Mouse (Mus musculus): ENCODE measurements at regions not wholly inside any gene's neighbourhood (a gene's known extent, or its start where the extent isn't known, plus 50 kb on each side); places are given as distances from the start of the nearest gene placed in this dataset.

DNA sequence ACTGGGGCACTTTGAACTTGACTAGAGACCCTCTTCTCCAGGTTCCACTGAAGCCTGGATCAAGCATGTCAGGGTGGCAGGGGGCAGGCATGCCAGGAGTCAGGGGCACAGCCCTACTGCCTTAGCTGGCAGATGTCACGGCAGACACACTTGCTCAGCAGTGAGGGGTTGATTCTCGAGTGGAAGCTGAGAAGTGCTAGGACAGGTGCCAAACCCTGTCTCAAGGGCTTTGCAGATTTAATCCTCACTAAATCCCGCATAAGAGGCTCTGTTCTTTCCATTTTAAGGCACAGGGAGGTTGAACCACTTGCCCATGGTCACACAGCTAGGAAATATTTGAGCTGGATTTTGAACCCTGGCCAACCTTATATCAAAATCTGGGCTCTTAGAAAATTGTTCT lies 223.5 kb upstream of the Mvb12b start:
- 43% methylated on average over 3 of the region's 3 CpGs for WGBS
- Histone ChIP-seq H3K4me2 (no peak overlapping the region), H3K9ac (no peak overlapping the region), H3K4me3 (no peak overlapping the region), H3K9me3 (no peaks in the 10 kb centered on the region), H3K36me3 (no peaks in the 10 kb centered on the region), H3K4me1 (no peaks in the 10 kb centered on the region), H3K27ac (replicated peaks) (no peak overlapping the region), H3K27me3 (replicated peaks) (0 out of 2 replicates have a peak, but pooled peaks cover 6% of the 10 kb centered on the region)
- no peak for ATAC-seq (ENCODE audit: extremely low read depth, insufficient number of reproducible peaks, low FRiP score, low TSS enrichment)

DNA sequence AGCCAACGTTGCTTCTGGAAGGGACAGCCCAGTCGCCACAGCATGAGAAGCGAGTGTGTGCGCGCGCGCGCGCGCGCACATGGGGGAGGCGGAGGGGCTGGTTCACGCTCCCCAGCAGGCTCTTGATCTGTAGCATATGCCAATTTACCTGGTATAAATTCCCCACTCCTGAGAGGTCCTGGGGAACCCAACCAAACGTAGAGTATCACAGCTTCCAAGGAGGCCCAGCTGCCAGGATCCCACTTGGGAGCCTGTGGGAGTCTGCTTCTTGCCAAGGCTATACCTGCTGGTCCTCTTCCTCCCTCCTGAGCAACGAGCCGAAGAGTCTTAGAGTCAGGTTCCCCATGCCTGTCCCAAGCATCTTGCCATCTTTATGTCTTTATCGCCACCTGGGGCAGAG lies 222.8 kb upstream of the Mvb12b start:
- Histone ChIP-seq H3K36me3 (no peaks in the 10 kb centered on the region), H3K4me1 (no peaks in the 10 kb centered on the region), H3K4me2 (no peak overlapping the region), H3K9me3 (no peaks in the 10 kb centered on the region), H3K9ac (no peak overlapping the region), H3K4me3 (no peak overlapping the region), H3K27me3 (replicated peaks) (0 out of 2 replicates have a peak, but pooled peaks cover 12% of the 10 kb centered on the region), H3K27ac (replicated peaks) (no peak overlapping the region)
- WGBS, result 71% methylated on average over 17 of the region's 17 CpGs
- no peak for ATAC-seq (ENCODE audit: extremely low read depth, insufficient number of reproducible peaks, low FRiP score, low TSS enrichment)

GRCm38 (mm10) chr2:34107566-34108303 lies 220.0 kb upstream of the Mvb12b start:
- H3K9ac ChIP-seq, result no peak overlapping the region
- 75% methylated on average over 27 of the region's 27 CpGs for WGBS
- H3K4me3 ChIP-seq, result no peak overlapping the region
- peaks cover 12% of the 10 kb centered on the region; the same call in 1 of the 2 replicates for H3K27me3 ChIP-seq (replicated peaks)
- ATAC-seq (ENCODE audit: extremely low read depth, insufficient number of reproducible peaks, low FRiP score, low TSS enrichment), result no peak
- H3K4me2 ChIP-seq, result no peak overlapping the region
- H3K9me3 ChIP-seq, result no peaks in the 10 kb centered on the region
- no peak overlapping the region for H3K27ac ChIP-seq (replicated peaks)
- H3K36me3 ChIP-seq, result no peaks in the 10 kb centered on the region
- H3K4me1 ChIP-seq, result no peaks in the 10 kb centered on the region

DNA sequence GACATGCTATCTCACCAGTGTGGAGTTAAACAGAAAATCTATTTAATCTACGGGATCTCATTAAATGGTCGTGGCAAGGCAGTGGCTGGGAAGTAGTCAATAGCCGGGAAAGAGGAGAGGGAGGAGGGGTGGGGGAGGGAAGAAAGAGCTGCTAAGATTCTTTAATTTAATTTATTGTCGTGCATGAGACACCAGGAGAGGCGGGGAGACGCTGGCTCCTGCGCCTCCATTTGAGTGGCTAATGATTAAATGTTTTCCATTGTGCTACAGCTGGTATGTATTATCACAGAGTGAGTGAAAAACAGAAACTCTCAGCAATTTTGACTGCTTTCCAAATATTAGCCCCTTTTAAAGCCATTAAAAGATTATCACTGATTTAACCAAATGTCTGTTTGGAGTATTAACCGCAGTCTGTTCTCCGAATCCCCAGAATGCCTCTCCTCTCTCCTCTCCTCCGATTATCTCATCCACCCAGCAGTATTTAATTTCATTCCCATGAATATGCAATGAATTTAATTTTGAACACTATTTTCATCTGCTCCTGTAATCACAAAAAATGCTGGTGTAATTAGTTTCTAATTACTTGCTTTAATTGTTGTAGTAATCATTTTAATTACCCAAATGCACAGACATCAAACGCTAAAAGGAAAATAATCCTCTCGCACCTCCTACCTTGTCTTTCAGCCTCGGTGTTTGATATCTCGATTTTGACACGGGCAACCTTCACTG lies 219.3 kb upstream of the Mvb12b start:
- Histone ChIP-seq H3K27ac (replicated peaks) (no peak overlapping the region), H3K9me3 (no peaks in the 10 kb centered on the region), H3K27me3 (replicated peaks) (peaks cover 12% of the 10 kb centered on the region; the same call in 1 of the 2 replicates), H3K4me1 (no peaks in the 10 kb centered on the region), H3K4me2 (no peak overlapping the region), H3K36me3 (no peaks in the 10 kb centered on the region), H3K9ac (no peak overlapping the region), H3K4me3 (no peak overlapping the region)
- WGBS, result 54% methylated on average over 15 of the region's 15 CpGs
- ATAC-seq (ENCODE audit: extremely low read depth, insufficient number of reproducible peaks, low FRiP score, low TSS enrichment), result no peak

- 67% methylated on average over 9 of the region's 9 CpGs for WGBS
- Histone ChIP-seq H3K9ac (no peak overlapping the region), H3K27ac (replicated peaks) (no peak overlapping the region), H3K9me3 (no peaks in the 10 kb centered on the region), H3K4me2 (no peak overlapping the region), H3K36me3 (no peaks in the 10 kb centered on the region), H3K27me3 (replicated peaks) (peaks cover 12% of the 10 kb centered on the region; the same call in 1 of the 2 replicates), H3K4me1 (no peaks in the 10 kb centered on the region), H3K4me3 (no peak overlapping the region)
- no peak for ATAC-seq (ENCODE audit: extremely low read depth, insufficient number of reproducible peaks, low FRiP score, low TSS enrichment)
Measured at GRCm38 (mm10) chr2:34106245-34106644, 218.5 kb upstream of the Mvb12b start.

- H3K9me3 ChIP-seq, result no peaks in the 10 kb centered on the region
- no peak overlapping the region for H3K27ac ChIP-seq (replicated peaks)
- H3K36me3 ChIP-seq, result no peaks in the 10 kb centered on the region
- no peaks in the 10 kb centered on the region for H3K4me1 ChIP-seq
- no peak for ATAC-seq (ENCODE audit: extremely low read depth, insufficient number of reproducible peaks, low FRiP score, low TSS enrichment)
- H3K9ac ChIP-seq, result no peak overlapping the region
- H3K27me3 ChIP-seq (replicated peaks), result peaks cover 12% of the 10 kb centered on the region; the same call in 1 of the 2 replicates
- WGBS, result 69% methylated on average over 13 of the region's 13 CpGs
- no peak overlapping the region for H3K4me3 ChIP-seq
- H3K4me2 ChIP-seq, result no peak overlapping the region
Measured at GRCm38 (mm10) chr2:34105271-34106051, 217.7 kb upstream of the Mvb12b start.

- Histone ChIP-seq H3K9me3 (no peaks in the 10 kb centered on the region), H3K4me1 (no peaks in the 10 kb centered on the region), H3K4me2 (no peak overlapping the region), H3K36me3 (no peaks in the 10 kb centered on the region), H3K27ac (replicated peaks) (no peak overlapping the region), H3K9ac (no peak overlapping the region), H3K27me3 (replicated peaks) (no peaks in the 10 kb centered on the region), H3K4me3 (no peak overlapping the region)
- WGBS, result 64% methylated on average over 14 of the region's 14 CpGs
- ATAC-seq (ENCODE audit: extremely low read depth, insufficient number of reproducible peaks, low FRiP score, low TSS enrichment), result no peak
Measured at GRCm38 (mm10) chr2:34098004-34098547, 210.3 kb upstream of the Mvb12b start.

DNA sequence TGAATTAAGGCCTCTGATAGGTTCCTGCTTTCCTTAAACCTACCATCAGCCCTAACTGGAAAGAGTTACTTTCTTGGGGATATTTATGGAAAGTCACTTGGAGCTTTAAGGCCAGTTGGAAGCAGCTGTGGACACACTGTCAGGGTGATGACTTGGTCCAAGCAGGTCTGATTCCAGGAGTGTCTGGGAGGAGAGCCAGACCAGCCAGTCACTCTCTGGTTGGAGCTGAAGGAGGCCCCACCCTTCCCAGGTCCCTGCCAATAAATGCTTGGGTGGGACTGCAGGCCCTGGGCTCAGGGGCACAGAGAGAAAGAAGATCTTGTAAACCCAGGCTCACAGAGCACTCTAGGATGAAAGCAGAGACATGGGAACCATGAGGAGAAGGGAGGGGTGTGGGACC lies 208.8 kb upstream of the Mvb12b start:
- Histone ChIP-seq H3K4me1 (no peaks in the 10 kb centered on the region), H3K9me3 (no peaks in the 10 kb centered on the region), H3K9ac (no peak overlapping the region), H3K27me3 (replicated peaks) (no peaks in the 10 kb centered on the region), H3K36me3 (no peaks in the 10 kb centered on the region), H3K27ac (replicated peaks) (no peak overlapping the region), H3K4me2 (no peak overlapping the region), H3K4me3 (no peak overlapping the region)
- no peak for ATAC-seq (ENCODE audit: extremely low read depth, insufficient number of reproducible peaks, low FRiP score, low TSS enrichment)

DNA sequence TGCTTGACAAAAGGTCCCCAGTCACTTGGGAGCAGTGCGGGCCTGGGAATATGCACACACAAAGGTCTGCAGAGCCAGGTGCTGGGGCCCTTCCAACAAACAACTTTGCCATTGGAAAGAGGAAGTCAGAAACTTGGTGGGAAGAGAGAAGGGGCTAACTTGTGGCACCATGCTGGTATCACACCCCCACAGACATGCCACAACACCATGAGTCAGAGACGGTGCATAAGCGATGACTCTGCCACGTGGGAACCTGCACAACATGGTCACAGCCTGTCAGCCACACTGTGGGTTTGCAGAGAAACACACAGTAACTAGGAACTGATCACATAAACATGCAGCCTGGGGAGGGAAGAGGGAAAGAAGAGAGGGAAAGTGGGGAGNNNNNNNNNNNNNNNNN lies 201.1 kb upstream of the Mvb12b start:
- 61% methylated on average over 4 of the region's 4 CpGs for WGBS
- no peaks in the 10 kb centered on the region for H3K36me3 ChIP-seq

DNA sequence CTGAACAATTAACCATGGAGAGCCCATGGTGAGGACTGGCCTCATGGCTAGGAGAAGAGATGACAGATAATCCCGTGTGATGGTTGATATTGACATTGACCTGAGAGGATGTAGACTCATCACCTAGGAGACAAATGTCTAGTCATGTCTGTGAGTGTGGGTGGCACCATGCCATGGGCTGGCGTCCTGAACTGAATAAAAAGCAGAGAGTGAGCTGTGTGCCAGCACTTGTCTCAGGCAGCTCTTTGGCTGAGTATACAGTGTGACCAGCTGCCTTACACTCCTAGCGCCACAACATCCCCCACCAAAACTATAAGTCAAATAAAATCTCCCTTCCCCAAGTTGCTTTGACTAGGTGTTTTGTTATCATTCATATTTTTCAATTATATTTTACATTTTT lies 198.4 kb upstream of the Mvb12b start:
- no peak overlapping the region for H3K27ac ChIP-seq (replicated peaks)
- no peak overlapping the region for H3K9ac ChIP-seq
- 73% methylated on average over 3 of the region's 3 CpGs for WGBS
- ATAC-seq (ENCODE audit: extremely low read depth, insufficient number of reproducible peaks, low FRiP score, low TSS enrichment), result no peak
- H3K36me3 ChIP-seq, result no peaks in the 10 kb centered on the region
- H3K27me3 ChIP-seq (replicated peaks), result no peaks in the 10 kb centered on the region
- no peaks in the 10 kb centered on the region for H3K9me3 ChIP-seq
- H3K4me3 ChIP-seq, result no peak overlapping the region
- H3K4me1 ChIP-seq, result no peaks in the 10 kb centered on the region
- H3K4me2 ChIP-seq, result no peak overlapping the region

More for the DNA sequence above, 201.1 kb upstream of the Mvb12b start:
- Histone ChIP-seq H3K4me2 (no peak overlapping the region), H3K4me3 (no peak overlapping the region), H3K9ac (no peak overlapping the region), H3K27ac (replicated peaks) (no peak overlapping the region), H3K9me3 (no peaks in the 10 kb centered on the region), H3K4me1 (no peaks in the 10 kb centered on the region), H3K27me3 (replicated peaks) (no peaks in the 10 kb centered on the region)
- no peak for ATAC-seq (ENCODE audit: extremely low read depth, insufficient number of reproducible peaks, low FRiP score, low TSS enrichment)

GRCm38 (mm10) chr2:34084513-34084912 lies 196.8 kb upstream of the Mvb12b start:
- H3K4me1 ChIP-seq, result no peaks in the 10 kb centered on the region
- no peaks in the 10 kb centered on the region for H3K27me3 ChIP-seq (replicated peaks)
- H3K36me3 ChIP-seq, result no peaks in the 10 kb centered on the region
- H3K9me3 ChIP-seq, result no peaks in the 10 kb centered on the region
- ATAC-seq (ENCODE audit: extremely low read depth, insufficient number of reproducible peaks, low FRiP score, low TSS enrichment), result no peak
- no peak overlapping the region for H3K27ac ChIP-seq (replicated peaks)
- H3K4me2 ChIP-seq, result no peak overlapping the region
- WGBS, result 79% methylated on average over 1 of the region's 1 CpGs
- no peak overlapping the region for H3K4me3 ChIP-seq
- H3K9ac ChIP-seq, result no peak overlapping the region
